Mouse (Mus musculus) testis, postnatal 10 days (tissue): ENCODE data around the gene Rps17.

Source experiments
- DNase-seq: peaks from one replicate; pipeline ENCODE4 v3.0.0; 2021; ENCODE audit warnings: low spot score

The Rps17 gene

DNA sequence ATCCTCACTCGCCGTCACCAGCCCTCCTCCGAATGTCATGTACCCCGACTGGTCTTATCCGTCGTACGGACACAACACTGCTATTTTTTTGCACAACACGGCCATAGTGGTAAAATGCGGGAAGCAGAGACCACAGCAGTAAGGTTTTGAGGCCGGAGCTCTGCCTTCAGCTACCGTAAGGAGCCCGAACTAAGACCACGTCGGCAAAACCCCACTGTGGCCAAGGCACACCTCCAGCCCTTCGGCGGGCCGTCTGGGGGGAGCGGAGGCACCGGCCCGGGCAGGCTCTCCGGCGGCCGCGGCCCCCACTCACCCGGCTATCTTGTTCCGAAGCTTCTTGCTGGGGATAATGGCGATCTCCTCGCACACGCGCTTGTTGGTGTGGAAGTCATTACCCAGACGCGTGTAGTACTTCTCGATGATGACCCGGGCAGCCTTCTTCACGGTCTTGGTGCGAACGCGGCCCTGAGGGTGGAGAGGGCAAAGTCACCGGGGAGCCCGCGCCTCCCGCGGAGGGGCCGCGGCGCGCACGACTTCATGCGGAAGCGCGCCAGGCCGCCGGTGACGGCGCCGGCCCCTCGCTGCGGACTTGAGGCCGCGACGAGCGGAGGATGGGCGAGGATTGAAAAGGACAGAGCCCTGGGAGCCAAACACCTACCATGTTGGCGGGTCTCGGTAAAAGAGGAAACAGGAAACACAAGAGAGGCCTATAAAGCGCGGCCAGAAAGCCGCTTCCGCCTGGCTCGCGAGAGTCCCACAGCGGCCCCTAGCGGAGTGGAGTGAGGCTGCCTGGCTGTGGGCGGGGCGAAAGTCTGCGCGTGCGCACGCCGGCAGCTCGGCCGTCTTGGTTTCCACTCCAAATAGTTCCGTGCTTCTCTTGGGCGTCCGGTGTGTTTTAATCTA lies at the start of gene Rps17:
Gene Rps17, minus strand, starts transcription at position 711 of the 903 bp plus-strand sequence.
- peak; percentile 99 for DNase-seq

DNA sequence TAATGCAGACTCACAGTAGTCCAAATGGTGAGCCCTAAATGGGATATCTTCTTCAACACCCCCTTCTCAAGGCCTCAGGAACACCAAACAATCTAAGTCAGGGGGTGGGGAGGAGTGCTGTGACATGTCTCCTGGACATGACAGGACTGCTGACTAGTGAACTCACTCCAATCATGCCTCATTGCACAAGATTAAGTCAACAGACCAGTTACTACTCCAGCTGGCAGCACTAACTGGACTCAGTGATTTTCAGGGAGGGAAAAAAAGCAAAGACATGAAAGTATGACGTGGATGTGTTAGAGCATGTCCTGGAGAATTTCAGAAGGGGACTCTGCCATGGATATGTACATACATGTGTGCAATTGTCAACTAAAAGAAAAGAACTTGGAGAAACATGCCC lies 34.3 kb upstream of the Rps17 start:
- DNase-seq, result no peak

DNA sequence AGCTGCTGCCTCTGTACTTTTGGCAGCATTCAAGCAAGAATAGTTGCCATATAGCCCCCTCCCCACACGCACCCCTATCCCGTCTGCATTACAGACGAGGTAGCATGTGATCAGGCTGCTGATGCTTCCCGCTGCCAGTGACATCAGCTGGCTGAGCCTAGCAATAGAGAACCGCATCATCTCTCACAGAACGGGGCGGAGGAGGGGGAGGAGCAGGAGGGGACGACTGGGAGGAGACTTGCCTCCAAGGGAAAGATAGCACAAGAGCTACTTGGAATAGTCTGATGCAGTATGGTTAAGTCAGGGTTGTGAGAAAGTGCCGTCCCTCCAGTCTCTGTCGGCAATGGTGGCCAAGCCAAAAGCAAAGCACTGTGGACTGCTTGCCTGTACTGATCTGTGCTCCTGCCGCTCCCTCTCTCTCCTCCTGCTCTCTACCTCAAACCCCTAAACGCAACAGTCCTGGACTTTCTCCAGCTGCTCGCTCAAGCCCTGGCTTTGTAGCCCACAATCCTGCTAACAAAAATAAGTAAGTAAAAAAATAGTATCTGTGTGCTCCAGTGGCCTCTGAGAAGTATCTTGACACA lies 27.4 kb upstream of the Rps17 start:
- DNase-seq, result peak; percentile 47

DNA sequence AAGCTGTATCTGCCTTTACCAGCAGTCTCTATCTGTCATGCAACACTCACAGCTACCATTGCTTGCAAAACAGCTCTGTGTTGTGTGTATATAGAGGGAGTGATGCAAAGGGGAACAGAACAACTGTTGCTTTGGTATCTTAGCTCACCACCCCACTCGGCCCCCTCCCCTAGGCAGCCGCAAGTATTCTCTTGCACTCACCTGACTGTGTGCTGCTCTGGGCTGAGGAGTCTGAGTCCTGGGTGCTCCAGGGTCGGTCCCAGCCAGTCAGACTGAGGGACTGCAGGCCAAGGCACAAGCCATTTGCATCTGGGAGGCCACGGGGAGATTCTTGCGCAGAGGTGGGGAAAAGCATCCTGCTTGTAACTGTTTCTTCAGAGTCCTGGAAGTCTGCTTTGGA lies 26.8 kb upstream of the Rps17 start:
- no peak for DNase-seq

DNA sequence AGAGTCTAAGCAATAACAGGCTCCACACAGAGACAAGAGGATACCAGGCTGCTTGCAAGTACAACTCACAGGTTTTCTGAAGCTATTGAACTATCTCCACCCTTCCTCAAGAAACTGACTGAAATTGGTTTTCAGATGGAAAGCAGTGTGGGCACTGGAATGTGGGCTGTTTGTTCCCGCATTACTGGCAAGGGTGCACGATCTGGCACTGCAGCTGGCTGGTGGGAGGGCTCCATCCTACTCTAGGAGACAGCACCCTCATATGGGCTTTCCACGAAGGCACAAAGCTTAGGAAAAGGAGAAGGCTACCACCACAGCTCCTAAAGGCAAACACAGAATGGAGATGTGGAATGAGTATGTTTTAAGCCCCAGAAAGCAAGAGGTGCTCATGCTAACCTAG lies 24.7 kb upstream of the Rps17 start:
- no peak for DNase-seq

DNA sequence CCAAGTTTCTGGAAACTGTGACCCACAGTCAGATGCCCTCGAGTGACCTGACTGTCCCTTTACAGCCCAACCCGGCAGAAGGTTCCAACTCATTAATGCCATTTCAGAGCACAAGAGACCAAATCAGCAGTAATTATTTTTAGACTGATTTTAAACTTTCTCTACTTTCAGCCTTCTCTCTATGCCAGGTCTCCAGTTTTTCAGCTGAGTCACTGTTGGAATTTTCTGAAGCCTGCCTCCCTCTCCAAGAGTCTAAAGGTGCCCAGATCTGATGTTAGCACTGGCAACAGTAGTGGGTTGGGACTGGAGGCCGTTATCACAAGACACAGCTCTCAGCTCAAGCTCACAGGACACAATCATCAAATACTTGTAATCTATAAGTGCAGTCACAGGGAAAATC lies 22.9 kb upstream of the Rps17 start:
- DNase-seq, result no peak

DNA sequence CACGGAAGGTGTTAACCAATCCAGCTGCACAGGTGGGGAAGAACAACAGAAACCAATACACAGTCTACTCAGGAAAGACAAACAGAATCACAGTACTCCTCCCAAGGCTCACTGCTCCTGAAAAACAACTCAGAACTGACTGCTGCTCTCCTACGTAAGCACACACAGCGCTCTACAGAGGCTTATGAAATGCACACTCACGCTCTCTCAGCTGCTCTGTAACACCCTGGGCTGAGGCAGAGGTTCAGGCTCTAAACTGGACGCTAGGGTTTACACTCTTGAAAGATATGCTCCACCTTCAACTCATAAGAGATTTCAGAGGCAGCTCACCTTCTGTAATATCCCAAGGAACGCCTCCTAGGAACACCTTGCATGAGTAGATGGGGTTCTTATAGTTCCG lies 11.9 kb upstream of the Rps17 start:
- DNase-seq, result no peak

DNA sequence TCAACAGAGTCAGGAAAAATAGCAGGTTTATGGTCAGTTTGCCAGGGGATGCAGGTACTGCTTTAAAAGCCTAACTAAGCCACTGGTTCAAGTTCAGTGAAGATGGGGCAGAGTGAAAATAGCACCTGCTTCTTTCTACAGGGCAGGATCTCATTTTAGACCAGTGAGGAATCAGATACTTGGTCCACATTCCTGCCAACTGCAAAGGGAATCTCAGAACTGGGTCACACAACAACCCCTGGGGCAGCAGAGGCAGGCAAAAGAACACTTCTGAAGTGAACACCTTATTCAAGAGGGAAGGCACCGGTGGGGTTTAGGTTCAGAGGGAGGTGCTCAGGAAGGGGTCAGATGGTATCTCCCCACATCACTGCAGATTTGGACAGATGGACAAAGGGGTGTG lies 11.3 kb upstream of the Rps17 start:
- no peak for DNase-seq

DNA sequence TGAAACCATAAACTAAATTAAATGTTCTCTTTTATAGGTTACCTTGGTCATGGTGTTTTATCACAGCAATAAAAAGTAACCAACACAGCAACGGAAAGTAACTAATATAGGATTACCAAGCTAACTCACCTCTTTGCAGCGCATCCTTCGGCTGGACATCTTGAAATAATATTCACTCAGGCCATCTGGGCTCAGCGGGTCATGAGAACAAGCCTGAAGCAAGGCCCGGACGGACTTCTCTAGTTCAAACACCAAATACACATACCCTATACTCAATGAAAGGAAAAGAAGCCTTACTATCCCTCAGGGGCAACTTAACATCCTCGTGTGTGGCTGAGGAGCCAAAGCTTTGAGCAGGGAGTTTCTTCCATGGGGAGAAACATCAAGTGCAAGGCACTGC lies 10.7 kb upstream of the Rps17 start:
- no peak for DNase-seq

DNA sequence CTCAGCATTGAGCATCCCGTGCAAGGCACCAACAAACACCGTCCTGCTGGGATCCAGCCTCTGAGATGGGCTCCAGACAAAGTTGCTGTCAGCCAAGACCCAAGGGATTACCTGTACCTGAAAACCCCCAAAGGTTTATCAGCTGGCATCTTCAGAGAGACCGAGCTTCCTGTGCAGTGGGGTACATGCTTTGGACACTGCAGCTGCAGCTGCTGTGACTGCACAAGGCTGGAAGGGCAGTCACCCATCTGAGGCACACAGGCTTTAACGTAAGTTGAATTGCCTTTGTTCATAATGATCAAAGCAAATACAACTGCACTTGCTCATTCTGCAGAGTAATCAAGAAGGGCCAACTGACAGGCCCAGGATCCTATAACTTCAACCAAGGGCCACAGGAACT lies 6.8 kb upstream of the Rps17 start:
- no peak for DNase-seq

DNA sequence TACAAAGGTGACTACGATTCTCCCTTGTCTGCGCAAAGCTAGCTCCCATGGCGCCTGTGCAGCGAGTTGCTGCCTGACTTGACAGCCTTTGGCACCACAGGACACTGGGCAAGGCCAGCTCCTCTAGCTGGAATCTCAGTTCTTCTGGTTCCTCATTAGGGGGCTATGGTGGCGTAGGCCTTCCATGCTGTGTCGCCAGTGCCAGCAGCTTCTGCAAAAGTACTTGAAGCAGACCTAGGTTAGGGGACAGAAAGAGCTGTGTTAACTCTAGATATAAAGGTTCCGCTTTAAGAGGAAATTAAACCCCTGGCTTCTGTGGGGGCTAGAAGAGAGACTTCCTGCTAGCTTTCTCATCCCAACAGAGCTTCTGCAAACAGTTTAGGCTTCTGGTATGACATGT lies 3.2 kb upstream of the Rps17 start:
- no peak for DNase-seq

DNA sequence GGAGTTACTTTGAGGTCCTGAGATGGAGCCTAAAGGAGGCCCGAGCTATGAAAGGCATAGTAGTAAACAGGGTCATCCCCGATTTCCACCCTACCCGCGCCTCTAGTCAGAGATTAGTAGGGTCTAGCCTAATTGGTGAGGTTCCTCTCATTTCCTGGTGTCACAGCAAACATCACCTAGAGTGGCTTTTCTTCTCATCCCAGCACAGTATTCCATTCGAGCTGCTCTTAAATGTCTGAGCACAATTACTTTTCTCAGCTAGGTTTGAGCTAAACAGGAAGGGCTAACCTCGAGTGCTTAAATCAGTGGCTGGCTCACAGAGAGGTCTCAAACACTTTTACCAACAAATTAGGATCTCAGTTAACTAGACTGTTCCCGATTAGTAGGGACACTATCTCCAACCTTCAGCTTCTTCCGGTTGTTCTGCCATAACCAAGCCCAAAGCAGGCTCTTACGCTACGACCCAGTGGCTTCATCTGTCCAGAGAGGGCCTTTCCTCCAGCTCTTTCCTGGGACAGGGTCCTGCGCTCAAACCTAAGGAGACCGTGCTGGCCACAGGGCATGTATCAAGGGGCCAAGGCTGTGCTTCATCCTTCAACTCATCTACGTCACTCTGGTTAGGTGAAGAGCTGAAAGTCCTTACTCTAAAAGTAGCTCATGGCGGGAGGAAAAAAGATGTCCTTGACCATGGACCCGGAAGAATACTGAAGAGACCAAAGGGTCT lies 555 bp upstream of the Rps17 start:
- no peak for DNase-seq

DNA sequence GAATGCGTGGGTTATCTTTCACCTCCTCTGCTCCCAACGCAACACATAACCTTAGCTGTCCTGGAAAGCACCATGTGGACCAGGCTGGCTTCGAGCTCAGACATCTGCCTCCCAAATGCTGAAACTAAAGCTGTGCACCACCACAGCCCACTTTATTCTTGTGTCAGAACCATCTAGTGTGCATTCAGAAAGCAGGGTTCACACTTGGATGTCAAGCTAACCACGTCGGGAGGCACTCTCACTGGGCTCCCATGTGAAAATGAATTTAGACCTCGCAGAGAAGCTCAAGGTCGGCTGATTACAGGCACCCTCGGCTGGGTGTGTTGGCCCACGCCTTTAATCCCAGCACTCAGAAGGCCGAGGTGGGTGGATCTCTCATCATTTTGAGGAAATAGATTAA lies 1.2 kb downstream of the Rps17 start:
- no peak for DNase-seq

DNA sequence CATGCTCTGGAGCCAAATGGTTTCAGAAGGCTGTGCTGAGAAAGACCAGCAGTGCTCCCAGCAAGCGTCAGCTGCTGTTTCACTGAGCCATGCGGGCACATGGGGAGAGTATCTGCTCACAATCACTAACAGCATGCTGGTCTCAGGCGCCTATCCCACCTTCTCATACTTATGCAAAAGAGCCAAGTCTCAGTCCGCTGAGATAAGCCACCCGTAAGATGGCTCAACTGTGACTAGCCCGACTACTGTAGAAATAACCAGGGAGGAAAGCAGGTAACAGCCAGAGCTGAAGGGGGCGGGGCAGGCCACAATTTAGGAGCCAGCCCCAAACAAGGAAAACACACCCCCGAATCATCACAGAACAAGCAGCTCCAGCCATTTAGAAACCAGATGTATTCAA lies 1.7 kb downstream of the Rps17 start:
- DNase-seq, result no peak

DNA sequence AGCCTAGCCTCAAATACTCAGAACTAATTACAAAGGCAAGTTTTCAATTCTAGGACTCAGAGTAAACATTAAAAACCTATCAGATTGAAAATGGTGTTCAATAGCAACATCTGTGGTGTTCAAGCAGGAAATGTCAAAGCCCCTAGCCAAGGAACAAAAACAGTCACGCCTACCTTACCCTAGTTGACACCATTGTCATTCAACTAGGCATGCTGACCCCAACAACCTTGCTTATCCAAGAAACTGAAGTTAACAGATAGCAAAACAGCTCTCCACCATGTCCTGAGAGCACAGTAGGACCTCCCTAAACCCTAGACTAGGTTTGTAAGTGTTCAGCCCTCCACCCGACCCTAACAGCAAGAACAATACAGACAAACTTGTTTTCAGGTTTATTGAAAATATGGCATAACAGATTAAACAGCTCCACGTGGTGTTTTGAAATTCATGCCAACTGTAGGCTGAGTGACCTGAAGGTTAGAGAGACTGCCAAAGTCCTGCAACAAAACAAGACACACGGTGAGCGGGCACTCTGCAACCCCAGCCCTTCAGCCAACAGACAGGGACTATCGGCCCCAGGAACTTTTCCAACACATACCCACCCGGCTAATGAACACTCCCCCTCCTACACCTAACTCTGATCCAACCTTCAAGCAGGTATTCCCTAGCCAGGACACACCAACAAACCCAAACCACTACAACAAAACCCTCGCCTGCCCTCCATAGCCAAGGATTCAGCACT lies 2.5 kb downstream of the Rps17 start:
- DNase-seq, result no peak

DNA sequence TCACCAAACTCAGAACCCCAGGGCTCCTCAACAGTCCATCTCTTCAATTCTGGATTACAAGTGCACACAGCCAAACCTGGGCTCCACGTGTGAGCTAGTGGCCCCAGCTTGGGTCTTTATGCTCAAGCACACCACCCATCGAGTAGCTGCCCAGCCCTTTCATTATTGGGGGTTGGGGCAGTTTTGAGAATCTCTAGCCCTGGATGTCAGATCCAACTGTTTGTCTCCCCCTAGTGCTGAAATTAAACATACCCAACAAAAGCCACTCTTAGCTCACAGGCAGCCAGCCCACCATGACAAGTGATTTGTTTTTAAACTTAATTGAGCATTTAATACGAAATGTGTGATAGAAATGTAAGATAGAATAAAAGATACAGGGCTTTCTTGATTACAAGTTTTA lies 3.5 kb downstream of the Rps17 start:
- DNase-seq, result no peak

DNA sequence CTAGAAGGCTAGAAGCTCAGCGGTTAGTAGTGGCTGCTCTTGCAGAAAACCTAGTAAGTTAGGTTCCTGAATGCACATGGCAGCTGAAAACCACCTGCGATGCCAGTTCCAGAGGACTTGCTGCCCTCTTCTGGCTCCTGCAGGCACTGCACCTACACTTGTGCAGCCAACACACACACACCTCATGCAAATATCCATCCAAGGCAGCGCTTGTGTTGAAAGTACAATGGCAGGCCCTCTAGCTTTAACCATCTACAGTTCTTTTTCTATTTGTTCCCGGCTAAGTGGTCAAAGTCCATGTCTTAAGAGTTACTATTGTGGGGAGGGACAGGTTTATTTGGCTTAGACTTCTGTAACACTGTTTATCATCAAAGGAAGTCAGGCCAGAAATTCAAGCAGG lies 5.3 kb downstream of the Rps17 start:
- DNase-seq, result peak; percentile 76

DNA sequence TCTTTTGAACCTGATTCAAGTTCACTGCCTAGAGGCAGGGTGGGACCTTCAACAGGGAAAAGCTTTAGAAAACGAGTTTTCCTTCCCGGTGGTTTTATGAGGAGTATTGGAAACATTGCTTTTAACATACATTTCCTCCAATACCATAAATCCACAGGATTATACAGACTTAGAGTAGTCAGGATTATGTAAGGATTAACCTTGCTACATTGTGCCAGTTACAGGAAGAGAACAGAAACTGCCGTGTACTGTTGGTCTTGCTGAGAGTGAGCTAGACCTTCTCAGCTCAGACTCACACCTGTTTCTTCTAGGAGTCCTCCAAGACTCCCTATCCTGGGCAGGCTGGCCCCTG lies 6.6 kb downstream of the Rps17 start:
- DNase-seq, result no peak

DNA sequence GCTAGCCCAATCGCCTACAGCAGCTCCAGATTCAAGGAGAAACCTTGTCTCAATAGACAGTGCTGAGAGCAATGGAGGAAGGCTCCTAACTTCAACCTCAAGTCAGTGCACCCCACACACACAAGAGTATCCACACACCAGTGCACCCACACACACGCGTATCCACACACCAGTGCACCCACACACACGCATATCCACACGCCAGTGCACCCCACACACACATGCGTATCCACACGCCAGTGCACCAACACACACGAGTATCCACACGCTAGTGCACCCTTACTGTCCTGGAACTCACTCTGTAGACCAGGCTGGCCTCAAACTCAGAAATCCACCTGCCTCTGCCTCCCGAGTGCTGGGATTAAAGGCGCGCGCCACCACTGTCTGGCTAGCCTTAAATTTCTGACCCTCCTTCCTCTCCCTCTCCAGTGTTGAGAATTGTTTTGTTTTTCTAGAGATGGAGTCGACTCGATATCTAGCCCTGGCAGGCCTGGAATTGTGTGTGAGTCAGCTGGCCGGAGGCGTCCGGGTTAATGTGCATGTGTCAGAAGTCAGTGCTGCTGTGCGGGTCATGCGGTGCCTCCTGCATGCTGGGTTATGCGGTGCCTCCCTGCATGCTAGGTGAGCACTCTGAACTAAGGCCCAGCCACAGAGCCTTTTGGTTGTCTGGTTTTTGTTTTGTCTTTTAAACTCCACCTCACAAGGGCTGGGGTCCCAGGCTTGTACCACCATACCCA lies 7.1 kb downstream of the Rps17 start:
- DNase-seq, result no peak

DNA sequence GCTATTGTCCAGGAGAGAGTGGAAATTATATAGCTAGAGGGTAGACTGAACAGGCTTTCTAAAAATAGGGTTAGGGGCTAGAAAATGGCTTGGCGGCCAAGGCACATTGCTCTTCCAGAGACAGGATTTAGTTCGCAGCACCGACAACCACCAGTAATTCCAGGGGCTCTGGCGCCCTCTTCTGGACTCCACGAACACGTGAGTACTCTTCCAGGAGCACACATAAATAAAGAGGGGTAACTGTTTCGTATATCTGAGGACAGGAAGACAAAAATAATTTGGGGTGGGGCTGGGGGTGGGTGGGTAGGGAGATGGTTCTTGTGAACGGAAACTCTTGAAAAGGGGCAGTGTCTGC lies 8.6 kb downstream of the Rps17 start:
- peak; percentile 78 for DNase-seq

DNA sequence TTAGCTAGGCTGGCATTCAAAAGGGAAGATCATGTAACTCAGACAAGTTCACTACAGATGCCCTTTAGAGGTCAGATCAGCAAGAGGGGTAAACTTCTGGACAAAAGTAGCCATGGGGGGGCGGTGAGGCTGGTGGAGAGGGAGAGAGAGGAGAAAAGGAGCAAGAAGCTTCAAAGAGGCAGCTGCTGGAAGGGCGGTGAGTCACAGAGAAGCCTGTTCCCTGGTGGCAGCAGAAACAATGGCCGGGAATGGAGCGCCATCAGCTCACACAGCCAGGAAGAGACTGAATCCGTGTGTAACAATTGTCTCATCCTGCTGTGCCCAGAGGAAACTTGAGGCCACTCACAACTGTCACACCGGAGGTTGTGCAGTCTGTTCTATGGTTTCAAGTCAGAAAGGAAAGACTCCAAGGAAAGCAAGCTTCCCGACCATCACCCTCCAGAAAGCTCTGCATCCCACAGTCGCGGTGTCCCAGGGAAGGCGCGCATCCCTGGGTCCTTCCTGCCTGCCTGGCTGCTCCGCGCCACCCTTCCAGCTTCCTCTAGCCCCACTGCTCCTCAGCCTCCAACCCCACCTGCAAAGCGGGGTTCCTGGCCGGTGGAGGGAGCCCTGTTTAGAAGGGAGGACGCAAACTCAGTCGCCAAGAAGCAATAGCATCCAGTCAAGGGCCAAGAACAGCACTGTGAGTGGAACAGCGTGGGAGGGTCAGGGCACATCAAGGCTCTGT lies 9.2 kb downstream of the Rps17 start:
- DNase-seq, result no peak
